Mouse (Mus musculus) erythroblast, embryonic 14.5 days (primary cell): ENCODE data around the gene Ptprd.

Experiments
- GATA1 ChIP-seq: IDR thresholded peaks from 2 replicates; pipeline ENCODE4 v1.6.1; 2012; ENCODE audit warnings: low read length, inconsistent platforms, mixed read lengths
- TAL1 ChIP-seq: IDR thresholded peaks from 3 replicates; pipeline ENCODE4 v1.6.1; 2012; ENCODE audit warnings: low read length, inconsistent platforms, mixed read lengths

- TF ChIP-seq TAL1 (no peak), GATA1 (no peak)
These were observed 69.5 kb downstream of the Ptprd start for GRCm38 (mm10) chr4:78142088-78142766.
